Mouse (Mus musculus) spleen, adult 2 months (tissue): ENCODE measurements around the gene Tmem259.

Experiments
- CTCF ChIP-seq: fragments of 200-500 bp; IDR thresholded peaks from 2 replicates; pipeline ENCODE4 v1.5.1; 2011; ENCODE audit warnings: mild to moderate bottlenecking, inconsistent platforms; ENCODE audit not compliant: insufficient read depth, insufficient read length, insufficient replicate concordance; ENCODE audit errors: extremely low read depth
- POLR2A ChIP-seq: fragments of 200-500 bp; IDR thresholded peaks from 2 replicates; pipeline ENCODE4 v1.6.1; 2011; ENCODE audit warnings: low read depth, low read length, inconsistent platforms

DNA sequence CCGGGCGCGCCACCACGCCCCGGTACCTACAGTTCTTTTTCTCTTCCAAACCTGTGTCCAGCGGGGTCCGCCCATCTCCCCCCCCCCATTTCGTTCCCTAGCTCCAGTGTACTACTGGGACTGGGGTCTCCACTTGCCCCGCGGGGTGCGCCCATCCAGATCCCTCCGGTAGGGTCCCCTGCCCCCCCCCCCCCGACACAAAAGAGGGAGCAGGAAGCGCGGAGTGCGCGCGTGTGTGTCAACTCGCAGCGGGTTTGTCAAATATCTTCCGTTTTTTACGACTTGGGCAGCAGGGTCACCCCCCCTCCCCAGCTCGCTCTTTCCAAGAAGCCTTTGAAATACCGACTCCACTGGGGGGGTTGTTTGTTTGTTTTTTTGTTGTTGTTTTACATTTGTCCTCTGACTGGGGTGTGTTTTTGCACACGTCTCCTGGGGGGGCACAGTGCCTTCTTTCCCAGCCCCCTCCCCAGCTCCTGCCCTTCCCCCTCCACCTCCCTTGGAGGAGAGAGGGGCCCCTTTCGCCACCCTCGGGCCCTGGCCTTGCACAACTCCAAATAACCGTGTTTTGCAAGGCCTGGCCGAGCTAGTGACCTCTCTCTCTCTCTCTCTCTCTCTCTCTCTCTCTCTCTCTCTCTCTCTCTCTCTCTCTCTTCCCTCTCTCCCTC lies 56.0 kb downstream of the Tmem259 start:
- TF ChIP-seq CTCF (no peak), POLR2A (no peak)
